Mouse (Mus musculus): Measurements from ENCODE around the gene Unk.

The Unk gene

DNA sequence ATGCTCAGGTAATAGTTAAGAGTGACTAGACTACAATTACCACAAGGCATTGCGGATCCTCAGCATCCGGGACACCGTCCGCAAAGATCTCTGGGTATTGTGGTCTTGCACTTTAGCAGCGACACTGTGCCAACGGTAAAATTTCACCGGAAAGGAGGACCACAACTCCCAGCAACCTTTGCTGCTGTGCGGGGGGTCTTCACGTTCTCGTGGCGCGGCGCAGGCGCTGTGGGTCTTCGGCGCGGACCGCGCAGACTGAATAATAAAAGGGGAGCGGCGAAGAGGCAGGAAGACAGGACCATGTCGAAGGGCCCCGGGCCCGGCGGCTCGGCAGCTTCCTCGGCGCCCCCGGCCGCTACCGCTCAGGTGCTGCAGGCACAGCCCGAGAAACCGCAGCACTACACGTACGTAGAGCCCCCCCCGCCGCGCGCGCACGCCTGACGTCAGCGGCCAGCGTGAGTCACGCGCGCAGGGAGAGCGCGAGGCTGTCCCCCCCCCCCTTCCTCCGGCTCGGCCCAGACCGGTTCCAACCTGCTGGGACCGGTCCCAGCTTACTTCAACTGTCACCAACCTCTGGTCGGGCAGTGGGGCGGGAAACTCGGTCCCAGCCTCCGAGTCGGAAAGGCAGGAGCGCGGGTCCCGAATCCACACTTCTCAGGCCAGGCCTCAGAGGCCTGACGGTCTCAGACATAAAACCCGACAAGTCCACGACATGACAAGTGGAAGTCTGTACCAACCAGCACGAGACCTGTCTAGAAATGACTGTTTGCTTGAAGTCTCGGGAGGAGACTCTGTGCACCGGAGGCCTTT lies at the start of gene Unk:
TSS of gene Unk (plus strand) at position 235 of the 810 bp plus-strand sequence.
- peak; percentile 99 for DNase-seq

DNA sequence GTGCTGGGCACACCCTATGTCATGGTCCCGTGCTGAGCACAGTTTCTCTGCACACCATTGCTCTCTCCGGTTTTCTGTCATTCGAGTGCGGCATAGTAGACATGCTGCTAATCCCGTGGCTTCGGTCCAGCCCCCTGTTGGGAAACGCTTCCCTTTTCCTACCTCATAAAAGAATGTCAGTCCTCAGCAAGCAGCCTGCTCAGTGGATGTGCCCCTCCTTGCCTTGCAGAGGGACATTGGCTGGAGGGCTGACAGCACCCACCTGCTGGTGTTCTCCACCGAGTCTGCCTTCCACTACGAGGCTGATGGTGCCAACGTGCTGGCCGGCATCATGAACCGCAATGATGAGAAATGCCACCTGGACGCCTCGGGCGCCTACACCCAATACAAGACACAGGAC lies 47.6 kb upstream of the Unk start:
- DNase-seq, result peak; percentile 35

DNA sequence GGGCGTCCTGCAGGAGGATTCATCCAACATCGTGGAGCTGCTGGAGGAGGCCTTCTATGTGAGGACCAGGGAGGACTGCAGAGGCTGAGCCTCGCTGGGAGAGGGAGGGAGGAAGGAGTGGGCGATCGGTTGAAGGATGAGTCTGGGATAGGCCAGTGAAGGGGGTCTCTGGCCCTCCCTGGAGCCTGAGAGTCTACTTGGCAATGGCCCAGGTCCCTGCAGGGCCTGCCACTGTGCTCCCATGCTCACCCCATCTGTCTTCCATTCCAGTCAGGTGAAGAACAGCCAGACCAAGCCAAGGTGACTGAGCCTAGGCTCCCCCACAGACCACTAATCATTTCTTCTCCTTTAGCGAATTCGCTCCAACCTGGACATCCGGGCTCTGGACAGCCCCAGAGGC lies 46.8 kb upstream of the Unk start:
- peak; percentile 28 for DNase-seq

GRCm38 (mm10) chr11:115989686-115990085 lies 40.4 kb upstream of the Unk start:
- no peak for DNase-seq

GRCm38 (mm10) chr11:115992098-115992497 lies 38.0 kb upstream of the Unk start:
- DNase-seq, result no peak

- DNase-seq, result no peak
These were observed 34.9 kb upstream of the Unk start for GRCm38 (mm10) chr11:115995256-115995655.

DNA sequence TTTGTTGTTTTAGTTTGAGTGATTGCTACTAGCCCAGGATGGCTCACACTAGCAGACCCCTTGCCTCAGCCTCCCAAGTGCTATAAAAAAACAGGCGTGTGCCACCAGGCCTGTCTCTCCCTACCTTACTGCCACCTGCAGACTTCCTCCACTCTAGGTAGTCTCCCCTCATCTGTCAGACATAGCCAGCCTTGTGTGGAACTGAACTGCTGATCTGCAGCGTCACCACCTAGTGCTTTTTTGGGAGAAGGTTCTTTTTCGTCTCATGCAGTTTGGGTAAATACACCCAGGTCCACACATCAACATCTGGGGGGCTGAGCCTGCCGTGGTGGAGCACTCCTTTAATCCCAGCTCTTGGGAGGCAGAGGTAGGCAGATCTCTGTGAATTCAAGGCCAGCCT lies 33.1 kb upstream of the Unk start:
- DNase-seq, result no peak

DNA sequence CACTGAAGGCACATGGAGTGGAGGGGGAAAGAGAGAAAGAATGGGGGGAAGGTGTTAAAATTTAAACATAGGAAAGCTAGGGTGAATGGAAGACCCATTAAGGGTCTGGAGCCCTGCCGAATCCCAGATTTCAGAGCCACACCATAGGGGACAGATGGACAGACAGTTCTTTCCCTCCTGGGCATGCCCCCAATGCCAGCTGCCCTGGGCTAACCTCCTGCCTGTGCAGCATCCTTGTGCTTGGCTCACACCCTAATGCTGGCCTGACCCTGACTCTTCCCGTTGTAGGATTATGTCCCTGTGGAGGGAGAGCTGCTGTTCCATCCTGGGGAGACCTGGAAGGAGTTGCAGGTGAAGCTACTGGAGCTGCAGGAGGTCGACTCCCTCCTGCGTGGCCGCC lies 32.5 kb upstream of the Unk start:
- DNase-seq, result no peak

DNA sequence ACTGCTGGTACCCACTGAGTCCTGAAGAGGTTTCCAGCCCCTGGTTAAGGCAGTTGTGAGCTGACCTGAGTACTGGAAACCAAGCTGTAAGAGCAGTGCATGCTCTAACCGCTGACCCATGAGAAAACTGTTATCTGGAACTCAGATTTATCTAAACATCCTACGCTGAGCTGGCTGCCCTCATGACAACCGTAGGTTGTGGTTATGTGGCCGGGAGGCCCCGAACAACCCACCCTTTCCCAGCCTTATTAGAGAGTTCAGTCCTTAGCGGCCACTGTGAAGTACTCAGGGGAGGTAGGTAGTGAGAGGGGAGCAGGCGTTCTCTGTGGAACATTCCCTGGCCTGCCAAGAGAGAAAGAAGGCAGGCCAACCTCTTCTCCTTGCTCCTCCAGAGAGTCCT lies 31.1 kb upstream of the Unk start:
- no peak for DNase-seq

GRCm38 (mm10) chr11:115999538-116000143 lies 30.5 kb upstream of the Unk start:
- peak; percentile 76 for DNase-seq

GRCm38 (mm10) chr11:116000607-116001006 lies 29.5 kb upstream of the Unk start:
- no peak for DNase-seq

DNA sequence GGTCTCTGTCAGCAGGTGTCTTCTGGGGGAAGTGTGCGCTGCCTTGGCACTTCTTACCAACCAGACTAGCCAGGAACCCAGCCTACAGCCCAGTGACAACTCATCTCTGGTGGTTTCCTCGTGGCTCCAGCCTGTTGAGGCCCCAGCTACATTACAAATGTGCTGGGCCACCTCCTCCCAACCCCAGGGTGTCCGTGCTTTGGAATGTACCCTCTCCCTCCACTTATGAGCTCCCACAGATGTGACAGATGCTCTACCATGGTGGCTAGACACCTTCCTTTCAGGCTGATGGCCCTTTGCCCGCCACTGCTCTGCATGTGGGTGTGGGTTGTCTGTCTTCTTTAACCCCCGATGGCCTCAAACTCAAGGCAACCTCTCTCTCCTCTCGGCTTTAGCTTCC lies 28.4 kb upstream of the Unk start:
- no peak for DNase-seq

- no peak for DNase-seq
These were observed 27.2 kb upstream of the Unk start for GRCm38 (mm10) chr11:116002894-116003293.

- no peak for DNase-seq
These were observed 25.8 kb upstream of the Unk start for GRCm38 (mm10) chr11:116004186-116004823.

DNA sequence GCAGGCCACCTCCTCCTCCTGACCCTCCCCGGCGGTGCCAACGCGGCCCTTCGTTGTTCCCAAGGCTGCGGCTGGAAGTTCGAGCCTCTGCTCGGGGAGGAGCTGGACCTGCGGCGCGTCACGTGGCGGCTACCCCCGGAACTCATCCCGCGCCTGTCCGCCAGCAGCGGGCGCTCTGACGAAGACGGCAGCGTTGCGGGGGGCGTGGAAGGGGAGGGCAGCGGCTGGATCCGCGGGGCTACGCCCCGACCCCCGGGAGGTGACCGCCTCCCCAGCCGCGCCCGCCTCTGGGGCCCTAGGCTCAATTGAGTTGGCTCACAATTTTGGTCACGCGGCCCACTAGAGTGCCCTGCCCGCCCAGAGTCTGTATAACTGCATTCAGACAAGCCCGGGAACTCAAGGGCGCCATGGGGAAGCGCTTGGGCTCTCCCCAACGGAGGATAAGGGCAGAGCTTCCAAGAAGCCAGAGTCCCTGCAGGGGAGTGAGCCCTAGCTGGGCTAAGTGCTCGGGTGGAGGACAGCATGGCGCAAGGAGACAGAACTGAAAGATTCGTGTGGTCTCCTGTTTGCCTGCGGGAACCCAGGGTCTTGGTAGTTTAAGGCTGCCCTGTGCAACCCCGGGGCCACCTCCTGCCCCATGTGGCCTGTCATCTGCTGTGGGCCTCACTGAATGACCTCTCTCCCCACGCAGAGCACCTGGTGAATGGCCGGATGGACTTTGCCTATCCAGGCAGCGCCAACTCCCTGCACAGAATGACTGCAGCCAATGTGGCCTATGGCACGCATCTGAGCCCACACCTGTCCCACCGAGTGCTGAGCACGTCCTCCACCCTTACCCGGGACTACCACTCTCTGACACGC lies 25.1 kb upstream of the Unk start:
- DNase-seq, result peak; percentile 47

- DNase-seq, result no peak
These were observed 24.3 kb upstream of the Unk start for GRCm38 (mm10) chr11:116005701-116006419.

- no peak for DNase-seq
These were observed 22.8 kb upstream of the Unk start for GRCm38 (mm10) chr11:116007095-116007850.

- DNase-seq, result no peak
These were observed 21.7 kb upstream of the Unk start for GRCm38 (mm10) chr11:116008411-116008810.

DNA sequence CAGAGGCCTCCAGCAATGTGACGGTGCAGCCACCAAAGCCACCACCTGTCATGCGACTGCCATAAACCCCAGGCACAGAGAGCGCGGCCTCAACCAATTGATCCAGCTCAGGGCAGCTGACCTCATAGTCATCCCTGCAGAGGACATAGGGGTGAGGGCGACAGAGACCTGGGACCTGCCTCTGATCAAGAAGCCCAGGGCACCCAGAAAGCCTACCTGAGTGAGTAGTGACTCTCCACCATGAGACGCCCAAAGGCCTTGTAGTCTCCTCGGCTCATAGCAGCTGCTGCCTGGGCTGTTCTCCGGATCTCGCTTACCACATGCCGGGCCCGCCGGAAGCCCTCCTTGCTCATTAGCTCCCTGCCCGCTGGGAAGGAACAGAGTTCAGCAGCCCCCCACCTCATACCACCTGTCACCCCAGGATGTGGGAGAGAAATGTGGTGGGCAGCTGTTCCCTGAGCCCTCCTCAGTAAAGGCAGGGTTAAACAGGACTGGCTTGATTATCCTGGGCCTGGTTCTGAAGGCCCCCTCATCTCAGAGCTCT lies 21.2 kb upstream of the Unk start:
- DNase-seq, result no peak

DNA sequence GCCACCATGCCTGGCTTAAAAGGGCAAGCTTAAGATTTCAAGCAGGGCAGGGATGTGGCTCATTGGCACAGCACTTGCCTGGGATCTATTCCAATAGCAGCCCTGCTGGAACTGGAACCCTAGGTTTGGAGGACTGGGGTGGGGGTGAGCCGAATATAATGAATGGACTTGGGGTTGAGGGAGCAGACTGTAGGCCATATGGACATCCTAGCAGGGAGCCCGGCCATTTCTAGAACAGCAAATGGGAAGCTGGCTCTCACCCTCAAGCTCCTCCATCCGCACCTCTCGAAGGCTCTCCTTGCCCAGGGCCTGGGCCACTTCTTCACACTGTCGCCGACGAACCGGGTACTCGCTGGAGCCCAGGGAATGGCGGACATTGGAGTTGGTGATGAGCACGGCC lies 20.5 kb upstream of the Unk start:
- peak; percentile 93 for DNase-seq

DNA sequence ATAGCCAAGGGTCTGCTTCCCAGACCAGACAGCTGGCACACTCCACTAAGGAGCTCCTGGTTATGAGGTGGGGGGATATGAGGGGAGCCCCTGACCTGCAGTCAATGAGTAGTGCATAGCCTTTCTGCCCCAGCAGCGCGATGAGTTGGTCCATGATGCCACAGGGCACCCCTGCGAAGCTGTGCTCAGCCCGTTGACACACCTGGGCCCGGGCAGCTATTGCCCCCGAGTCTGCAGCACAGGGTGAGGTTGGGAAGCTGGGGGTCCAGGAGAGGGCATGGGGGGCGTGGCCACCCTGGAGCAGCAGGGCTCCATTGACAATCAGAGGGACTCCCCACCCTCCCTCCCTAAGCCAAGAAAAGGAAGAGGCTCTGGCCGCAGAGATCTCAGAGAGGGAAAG lies 20.0 kb upstream of the Unk start:
- peak; percentile 53 for DNase-seq

All from cerebellum, adult 11 months (tissue).